Mouse (Mus musculus): ENCODE measurements around the gene Smarcd3. TPM values are rescaled to one million over a fixed set of nuclear protein-coding genes. Genes with fewer than 3 reads are reported as not detected.

The Smarcd3 gene
- total and polyA plus RNA-seq, 3 experiments = 2.7 to 16.5 TPM; not detected in 1

DNA sequence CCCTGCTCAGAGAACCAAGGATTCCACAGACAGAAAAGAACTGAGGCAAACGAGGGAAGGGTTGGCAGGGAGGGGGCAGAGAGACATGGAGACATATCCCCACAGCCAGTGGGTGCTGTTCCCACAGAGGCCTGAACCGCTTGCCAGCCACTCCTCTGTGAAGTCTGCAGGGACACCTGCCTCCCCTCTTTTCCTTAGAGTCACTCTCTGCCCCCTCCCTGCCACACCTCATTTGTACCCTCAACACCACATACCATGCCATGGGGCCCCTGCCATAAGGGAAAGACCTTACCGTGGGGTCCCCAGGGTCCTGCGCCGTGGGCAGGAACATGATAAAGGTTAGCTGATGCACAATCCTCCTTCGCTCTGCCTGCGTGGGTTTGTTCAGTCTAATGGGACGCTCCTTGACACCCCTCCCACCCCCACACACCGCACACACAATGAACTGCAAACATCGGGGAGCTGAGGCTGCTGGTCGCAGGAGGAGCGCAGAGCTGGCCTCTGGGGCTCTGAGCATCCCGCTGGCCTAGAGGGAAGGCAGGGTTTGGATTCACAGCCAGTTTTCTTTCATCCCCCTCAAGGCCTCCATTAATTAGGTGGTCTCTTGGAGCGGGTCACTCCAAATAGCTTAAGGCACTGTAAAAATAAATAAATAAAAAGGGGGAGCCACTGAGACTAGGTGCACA is 18.1 kb downstream of the Smarcd3 start:
- Histone ChIP-seq H3K4me1 (ENCODE audit: control insufficient read depth in 1 of 2, insufficient read depth in 2 of 2, low read length in 2 of 2) (peaks cover 0 to 2% of the 10 kb centered on the region in 2 experiments; a peak in 1 of 4 replicates), H3K4me3 (ENCODE audit: control insufficient read depth in 1 of 2, insufficient read depth in 1 of 2, low read depth in 2 of 2, low read length in 2 of 2) (no peak overlapping the region), H3K9ac (ENCODE audit: control insufficient read depth, low read depth, low read length, poor library complexity, severe bottlenecking) (no peak overlapping the region), H3K27ac (ENCODE audit: control insufficient read depth, low read depth, low read length) (no peak overlapping the region), H3K9me3 (replicated peaks; ENCODE audit: insufficient read depth, low read length) (no peaks in the 10 kb centered on the region), H3K36me3 (ENCODE audit: control insufficient read depth in 1 of 2, insufficient read depth in 2 of 2, low read length in 2 of 2) (no peaks in the 10 kb centered on the region), H3K79me2 (ENCODE audit: control insufficient read depth, insufficient read depth, low read length, poor library complexity) (no peaks in the 10 kb centered on the region; the same call in 1 of the 2 replicates), H3K27me3 (ENCODE audit: control insufficient read depth in 1 of 2, insufficient read depth in 2 of 2, low read length in 2 of 2) (peaks cover 41 to 60% of the 10 kb centered on the region in 2 experiments)
- TF ChIP-seq TBP (IDR thresholded peaks at IDR 0.05; ENCODE audit: low read depth, low read length) (no peak), UBTF (IDR thresholded peaks at IDR 0.05; ENCODE audit: borderline replicate concordance, insufficient read depth, low read depth, low read length) (no peak), NRF1 (IDR thresholded peaks at IDR 0.05; ENCODE audit: insufficient read depth, low read depth, low read length, poor library complexity, severe bottlenecking) (no peak), USF2 (IDR thresholded peaks at IDR 0.05; ENCODE audit: borderline replicate concordance in 1 of 2, insufficient read depth in 1 of 2, low read depth in 1 of 2, low read length in 2 of 2) (no peak), SIN3A (IDR thresholded peaks at IDR 0.05; ENCODE audit: low read length) (no peak), POLR2A (IDR thresholded peaks at IDR 0.05; ENCODE audit: control insufficient read depth in 1 of 2, insufficient read depth in 1 of 2, low read depth in 1 of 2, low read length in 2 of 2, poor library complexity in 1 of 2) (no peak), ZNF384 (IDR thresholded peaks at IDR 0.05; ENCODE audit: low read depth, low read length) (no peak), CTCF (IDR thresholded peaks at IDR 0.05 in 2 of 3, conservative IDR thresholded peaks at IDR 0.05 in 1 of 3; ENCODE audit: control insufficient read depth in 1 of 3, insufficient read depth in 1 of 3, low read depth in 2 of 3, low read length in 3 of 3, poor library complexity in 1 of 3, severe bottlenecking in 1 of 3) (no peak), KAT2A (conservative IDR thresholded peaks at IDR 0.05; ENCODE audit: low read depth, low read length) (no peak), POLR2AphosphoS5 (IDR thresholded peaks at IDR 0.05; ENCODE audit: borderline replicate concordance, low read depth, low read length) (no peak), MAX (IDR thresholded peaks at IDR 0.05; ENCODE audit: low read length) (no peak)
- no peak for DNase-seq (ENCODE audit: low read depth, low spot score)

DNA sequence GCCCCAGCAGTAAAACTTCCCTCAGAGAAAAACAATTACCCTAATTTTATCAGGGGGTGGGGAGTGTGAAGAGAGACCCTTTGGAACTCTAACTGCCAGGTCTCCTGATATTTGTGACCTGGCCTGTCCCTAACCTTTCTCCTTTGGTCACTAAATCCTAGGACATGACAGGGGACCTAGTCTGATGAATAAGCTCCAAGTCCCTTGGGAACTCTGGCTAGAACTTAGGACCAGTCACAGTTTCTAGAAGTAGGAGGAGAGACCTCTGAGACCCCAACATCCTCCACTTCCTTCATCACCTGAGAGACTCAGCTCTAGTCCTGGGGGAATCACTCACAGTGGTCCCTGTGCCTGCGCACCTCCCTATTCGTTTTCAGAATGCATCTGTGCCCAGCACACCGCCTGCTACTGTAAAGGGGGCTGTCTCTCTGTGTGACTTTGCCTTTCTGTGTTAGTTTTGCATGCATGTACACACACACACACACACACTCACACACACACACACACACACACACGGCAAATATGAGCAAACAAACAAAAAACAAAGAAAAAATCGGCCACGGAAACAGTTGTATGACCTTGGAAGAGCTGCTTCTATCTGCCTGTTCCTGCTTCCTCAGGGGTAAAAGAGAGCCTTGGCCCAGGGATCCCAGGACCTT is 18.8 kb downstream of the Smarcd3 start:
- H3K4me3 ChIP-seq (ENCODE audit: control insufficient read depth in 1 of 2, insufficient read depth in 1 of 2, low read depth in 2 of 2, low read length in 2 of 2) = peak overlapping the region in 1 of 2 experiments; percentile 37; a peak in 1 of 4 replicates
- H3K27me3 ChIP-seq (ENCODE audit: control insufficient read depth in 1 of 2, insufficient read depth in 2 of 2, low read length in 2 of 2) = peaks cover 44 to 67% of the 10 kb centered on the region in 2 experiments
- no peak overlapping the region for H3K9ac ChIP-seq (ENCODE audit: control insufficient read depth, low read depth, low read length, poor library complexity, severe bottlenecking)

More for the DNA sequence above, 18.8 kb downstream of the Smarcd3 start:
- Histone ChIP-seq H3K36me3 (ENCODE audit: control insufficient read depth in 1 of 2, insufficient read depth in 2 of 2, low read length in 2 of 2) (no peaks in the 10 kb centered on the region), H3K27ac (ENCODE audit: control insufficient read depth, low read depth, low read length) (no peak overlapping the region), H3K79me2 (ENCODE audit: control insufficient read depth, insufficient read depth, low read length, poor library complexity) (no peaks in the 10 kb centered on the region; the same call in 1 of the 2 replicates), H3K9me3 (replicated peaks; ENCODE audit: insufficient read depth, low read length) (no peaks in the 10 kb centered on the region), H3K4me1 (ENCODE audit: control insufficient read depth in 1 of 2, insufficient read depth in 2 of 2, low read length in 2 of 2) (peaks cover 0 to 2% of the 10 kb centered on the region in 2 experiments; a peak in 1 of 4 replicates)
- DNase-seq (ENCODE audit: low read depth, low spot score) = no peak
- TF ChIP-seq POLR2A (IDR thresholded peaks at IDR 0.05; ENCODE audit: control insufficient read depth in 1 of 2, insufficient read depth in 1 of 2, low read depth in 1 of 2, low read length in 2 of 2, poor library complexity in 1 of 2) = no peak
- no peak for TF ChIP-seq MYC (IDR thresholded peaks at IDR 0.05; ENCODE audit: low read depth, low read length)
- TF ChIP-seq BHLHE40 (IDR thresholded peaks at IDR 0.05; ENCODE audit: borderline replicate concordance, low read depth, low read length) = no peak

Measured in MEL (cell line).